Mouse (Mus musculus) C2C12 (cell line): ENCODE data around the gene Bysl.

Experiments
- CEBPB ChIP-seq: IDR thresholded peaks from one replicate; pipeline ENCODE4 v1.6.1; 2011; ENCODE audit warnings: low read depth, mild to moderate bottlenecking, control low read depth, moderate library complexity
- CTCF ChIP-seq: IDR thresholded peaks from one replicate; pipeline ENCODE4 v1.5.1; 2011; ENCODE audit not compliant: control insufficient read depth, insufficient read depth, insufficient read length
- FOSL1 ChIP-seq: IDR thresholded peaks from one replicate; pipeline ENCODE4 v1.8.0; 2011; ENCODE audit warnings: mild to moderate bottlenecking, low read length; ENCODE audit not compliant: poor library complexity, insufficient read depth, severe bottlenecking
- MAX ChIP-seq: IDR thresholded peaks from one replicate; pipeline ENCODE4 v1.6.1; 2011; ENCODE audit warnings: mild to moderate bottlenecking, control low read depth
- MYOD1 ChIP-seq: IDR thresholded peaks from one replicate; pipeline ENCODE4 v1.6.1; 2011; ENCODE audit warnings: low read depth; ENCODE audit not compliant: control insufficient read depth, insufficient read length
- MYOG ChIP-seq: IDR thresholded peaks from one replicate; pipeline ENCODE4 v1.6.1; 2011; ENCODE audit not compliant: control insufficient read depth, insufficient read length; ENCODE audit errors: extremely low read depth
- USF1 ChIP-seq: IDR thresholded peaks from one replicate; pipeline ENCODE4 v1.6.1; 2011; ENCODE audit warnings: low read depth, mild to moderate bottlenecking, control low read depth, moderate library complexity

- TF ChIP-seq CTCF: no peak
- no peak for TF ChIP-seq USF1
- no peak for TF ChIP-seq MAX
- no peak for TF ChIP-seq CEBPB
- TF ChIP-seq MYOG: no peak
- TF ChIP-seq MYOD1: no peak
- no peak for TF ChIP-seq FOSL1
Measured at GRCm38 (mm10) chr17:47571621-47572020, 39.7 kb downstream of the Bysl start.
